25 mouse cellular contexts compared by ENCODE assay signal in genomic region chr9:107384396-107384795, GRCm38 (mm10). TPM values are rescaled to one million over a fixed set of nuclear protein-coding genes. Genes with fewer than 3 reads are reported as not detected.
A peak's percentile ranks its signal among the peaks of the same experiment; 100 is the strongest.
DNase-seq lines count a peak whose midpoint lies in the region; ATAC-seq lines count a peak whose summit lies in the region.
"Had no signal": no experiment of that assay in that cellular context is flagged by ENCODE, and none has a peak within 500 bp of the region (broad histone marks: within the 10 kb centered on the region; RNA-seq: fewer than 3 reads in every experiment).

No protein-coding gene starts in this region.

- no peak overlapping the region for H3K4me2 ChIP-seq in kidney, embryonic 16.5 days (replicated peaks; ENCODE audit: low read depth, low read length)
- H3K4me2 ChIP-seq: embryonic facial prominence, embryonic 13.5 days; heart, embryonic 13.5 days; midbrain, embryonic 15.5 days; neural tube, embryonic 15.5 days; stomach, embryonic 15.5 days had no signal

- H3K27me3 ChIP-seq in kidney, embryonic 16.5 days (ENCODE audit: insufficient read depth, low read length) = peaks cover 45% of the 10 kb centered on the region

- H3K9ac ChIP-seq in kidney, embryonic 16.5 days (replicated peaks; ENCODE audit: low read length) = no peak overlapping the region
- H3K9ac ChIP-seq: embryonic facial prominence, embryonic 13.5 days; heart, embryonic 13.5 days; midbrain, embryonic 15.5 days; neural tube, embryonic 15.5 days; stomach, embryonic 15.5 days had no signal

- 18% methylated on average over 3 of the region's 3 CpGs for WGBS in kidney, embryonic 16.5 days

- H3K27ac ChIP-seq in kidney, embryonic 16.5 days (ENCODE audit: low read length) = no peak overlapping the region
- H3K27ac ChIP-seq: embryonic facial prominence, embryonic 13.5 days; heart, embryonic 13.5 days; layer of hippocampus, adult 2 months; midbrain, embryonic 15.5 days; neural tube, embryonic 15.5 days; stomach, embryonic 15.5 days had no signal

- H3K4me1 ChIP-seq in kidney, embryonic 16.5 days (ENCODE audit: insufficient read depth, low read length) = peaks cover 6% of the 10 kb centered on the region; the same call in 1 of the 2 replicates

- no peaks in the 10 kb centered on the region for H3K9me3 ChIP-seq in kidney, embryonic 16.5 days (ENCODE audit: low read length)
- H3K9me3 ChIP-seq: embryonic facial prominence, embryonic 13.5 days; heart, embryonic 13.5 days; midbrain, embryonic 15.5 days; neural tube, embryonic 15.5 days; stomach, embryonic 15.5 days had no signal

- ATAC-seq in cerebellum, adult (ENCODE audit: insufficient number of reproducible peaks, low FRiP score, low TSS enrichment) = no peak; the same call in 1 of the 2 replicates
- peak; percentile 72 for ATAC-seq in kidney, embryonic 16.5 days (ENCODE audit: low FRiP score, low TSS enrichment)
- ATAC-seq: activated CD4-positive, CD25-positive, alpha-beta regulatory T cell, adult 4 months; CD4-positive, CD25-positive, alpha-beta regulatory T cell, adult 4 months; hindbrain, embryonic 16.5 days; lung, postnatal 0 days; midbrain, embryonic 15.5 days had no signal

- H3K36me3 ChIP-seq in kidney, embryonic 16.5 days (ENCODE audit: insufficient read depth, low read length) = no peaks in the 10 kb centered on the region
- H3K36me3 ChIP-seq: embryonic facial prominence, embryonic 13.5 days; heart, embryonic 13.5 days; midbrain, embryonic 15.5 days; neural tube, embryonic 15.5 days; stomach, embryonic 15.5 days had no signal

- no peak overlapping the region for H3K4me3 ChIP-seq in kidney, embryonic 16.5 days (ENCODE audit: low read length)
- H3K4me3 ChIP-seq: embryonic facial prominence, embryonic 13.5 days; heart, embryonic 13.5 days; layer of hippocampus, adult 2 months; midbrain, embryonic 15.5 days; neural tube, embryonic 15.5 days; stomach, embryonic 15.5 days had no signal

- peak; percentile 69 for DNase-seq in cerebellum, adult 11-12 months
- DNase-seq in kidney, postnatal 36 days = no peak
- peak; percentile 61 for DNase-seq in brain, adult 2 months (ENCODE audit: low read depth, low spot score)
- peak; percentile 73 to 81 for DNase-seq in cerebellum, postnatal 10 days
- DNase-seq in spleen, postnatal 14 days (ENCODE audit: low spot score in 2 of 2) = no peak
- no peak for DNase-seq in adrenal gland, adult (ENCODE audit: inconsistent age in 2 of 2, low spot score in 1 of 2)
- DNase-seq: adrenal gland, postnatal 14 days; kidney, adult 11 months; liver; right cerebral cortex, postnatal 25 days; thymus, adult 18-20 months; thymus, postnatal 4 days had no signal

RNA-seq across cellular contexts. Expression of gene Cacna2d2, which starts 15.0 kb away (rescaled TPM):
- 0.74 and 0.95 TPM in 2 replicates for polyA plus RNA-seq in kidney, embryonic 16.5 days (2015; fragmentation: Nextera tagmentation; extraction: Ambion mirVana)
- polyA plus RNA-seq: liver, embryonic 16.5 days had no signal

RNA-seq across cellular contexts. Expression of gene 6430571L13Rik, which starts 44.0 kb away (rescaled TPM):
- polyA plus RNA-seq in kidney, embryonic 16.5 days (2015; fragmentation: Nextera tagmentation; extraction: Ambion mirVana) = 0.82 and 1.2 TPM in 2 replicates

RNA-seq across cellular contexts. Expression of gene Hemk1, which starts 46.2 kb away (rescaled TPM):
- polyA plus RNA-seq in kidney, embryonic 16.5 days (2015; fragmentation: Nextera tagmentation; extraction: Ambion mirVana) = 12.6 and 13.2 TPM in 2 replicates

Comparison
In these comparisons a context has a peak if more than half of its experiments do, and no peak if none do; other contexts are left out.
1. DNase-seq: peak in cerebellum, adult 11-12 months (single experiment), brain, adult 2 months (single experiment) and cerebellum, postnatal 10 days (2 of 2); none in kidney, postnatal 36 days (0 of 2), spleen, postnatal 14 days (0 of 2) and adrenal gland, adult (0 of 2).